Mouse (Mus musculus) megakaryocyte, embryonic 14.5 days (primary cell): ENCODE results near the gene Pdzd9.

Experiments
- FLI1 ChIP-seq: IDR thresholded peaks from 2 replicates; pipeline ENCODE4 v1.6.1; 2012; ENCODE audit warnings: low read length, inconsistent platforms, mixed read lengths
- GATA1 ChIP-seq: IDR thresholded peaks from 3 replicates; pipeline ENCODE4 v1.6.1; 2012; ENCODE audit warnings: mixed read lengths, low read length, inconsistent platforms, borderline replicate concordance

DNA sequence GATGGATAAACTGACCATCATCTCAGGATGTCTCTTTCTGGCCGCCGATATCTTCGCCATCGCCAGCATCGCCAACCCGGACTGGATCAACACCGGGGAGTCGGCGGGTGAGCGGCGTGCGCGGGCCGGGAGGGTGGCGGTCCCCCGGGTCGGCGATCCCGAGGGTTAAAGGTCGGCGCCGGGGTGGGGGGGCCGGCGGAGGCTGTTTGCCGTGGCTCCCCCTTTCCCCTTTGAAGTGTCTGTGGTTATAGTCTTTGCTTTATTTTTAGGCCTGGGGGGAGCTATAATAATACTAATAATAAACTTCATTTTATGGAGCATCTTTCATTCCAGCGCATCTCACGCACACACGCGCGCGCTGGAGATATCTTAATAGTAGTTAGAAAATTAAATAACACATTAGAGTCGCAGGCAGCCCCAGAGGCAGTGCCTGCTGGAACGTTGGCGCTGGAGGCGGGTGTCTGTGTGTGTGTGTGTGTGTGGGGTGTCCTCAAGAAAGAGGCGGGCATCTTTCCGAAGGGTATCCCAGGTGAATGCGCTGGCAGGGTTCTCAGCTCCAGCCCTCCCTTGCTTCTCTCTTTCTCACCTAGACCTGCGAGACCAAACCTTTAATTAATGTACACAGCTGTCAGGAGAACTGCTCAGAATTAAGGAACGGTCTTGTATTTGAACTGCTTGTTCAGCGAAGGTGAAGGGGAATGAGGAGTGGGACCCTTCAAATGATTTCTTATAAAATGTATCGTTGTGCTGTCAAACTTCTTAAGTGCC is 7.8 kb upstream of the Pdzd9 start:
- TF ChIP-seq GATA1: no peak
- TF ChIP-seq FLI1: no peak
